Comparison of ENCODE assay signal across 13 mouse cellular contexts in genomic region chr13:95841946-95842345, GRCm38 (mm10).
"Had no signal": no experiment of that assay in that cellular context is flagged by ENCODE, and none has a peak within 500 bp of the region (broad histone marks: within the 10 kb centered on the region; RNA-seq: fewer than 3 reads in every experiment).

No protein-coding gene starts in this region.

- ATAC-seq: midbrain, embryonic 16.5 days had no signal

- DNase-seq: lung, adult 18-20 months; lung, embryonic 14.5 days; lung, postnatal 10 days; lung, postnatal 4 days; midbrain, embryonic 14.5 days; retina, postnatal 1 day; right cerebral cortex, adult 18-20 months; right cerebral cortex, postnatal 25 days; right cerebral cortex, postnatal 4 days; thymus, adult 18-20 months; thymus, postnatal 14 days; thymus, postnatal 36 days had no signal
